Mouse (Mus musculus) limb, embryonic 12.5 days (tissue): ENCODE data around the gene Zswim7. TPM values are rescaled to one million over a fixed set of nuclear protein-coding genes. Genes with fewer than 3 reads are reported as not detected.

Source experiments
- ATAC-seq: fragments of 200-750 bp; cut with Nextera tagmentation; 2 replicates; pipeline ENCODE4 v1.8.0; 2017; ENCODE audit warnings: low read depth, moderate TSS enrichment; ENCODE audit not compliant: insufficient number of reproducible peaks, insufficient read depth, low FRiP score, low TSS enrichment
- H3K27ac ChIP-seq: fragments of 300-500 bp; sonication (generic); 2 replicates; pipeline ENCODE4 v1.5.1; 2016; ENCODE audit warnings: mild to moderate bottlenecking, moderate library complexity
- H3K27me3 ChIP-seq: fragments of 300-500 bp; sonication (generic); 2 replicates; pipeline ENCODE4 v1.6.1; 2016; ENCODE audit warnings: mild to moderate bottlenecking, moderate library complexity
- H3K36me3 ChIP-seq: fragments of 300-500 bp; sonication (generic); 2 replicates; pipeline ENCODE4 v1.6.1; 2016; ENCODE audit warnings: mild to moderate bottlenecking, moderate library complexity
- H3K4me1 ChIP-seq: fragments of 300-500 bp; sonication (generic); replicated peaks from 2 replicates; pipeline ENCODE4 v1.6.1; 2016
- H3K4me2 ChIP-seq: fragments of 300-500 bp; sonication (generic); 2 replicates; pipeline ENCODE4 v1.6.1; 2016; ENCODE audit warnings: mild to moderate bottlenecking, moderate library complexity
- H3K4me3 ChIP-seq: fragments of 300-500 bp; sonication (generic); replicated peaks from 2 replicates; pipeline ENCODE4 v1.5.1; 2016; ENCODE audit warnings: mild to moderate bottlenecking
- H3K9ac ChIP-seq: fragments of 300-500 bp; sonication (generic); replicated peaks from 2 replicates; pipeline ENCODE4 v1.6.1; 2016; ENCODE audit warnings: mild to moderate bottlenecking, moderate library complexity
- H3K9me3 ChIP-seq: fragments of 300-500 bp; sonication (generic); 2 replicates; pipeline ENCODE4 v1.6.1; 2016; ENCODE audit warnings: mild to moderate bottlenecking, moderate library complexity
- WGBS: fragments of 180-500 bp; shearing (Covaris S2); methylation state at CpG from one replicate; pipeline ENCODE4 v1.1.7; 2016; 5-methylcytosine and 5-hydroxymethylcytosine counted together
- polyA plus RNA-seq: library from polyadenylated mRNA; unstranded; fragments of >200 nt; fragmentation: Nextera tagmentation; extraction: Ambion mirVana; gene quantifications from 2 replicates; pipeline ENCODE4 v1.2.1, GENCODE M21; 2016

The Zswim7 gene
- polyA plus RNA-seq: 23.7 and 25.8 TPM in 2 replicates

DNA sequence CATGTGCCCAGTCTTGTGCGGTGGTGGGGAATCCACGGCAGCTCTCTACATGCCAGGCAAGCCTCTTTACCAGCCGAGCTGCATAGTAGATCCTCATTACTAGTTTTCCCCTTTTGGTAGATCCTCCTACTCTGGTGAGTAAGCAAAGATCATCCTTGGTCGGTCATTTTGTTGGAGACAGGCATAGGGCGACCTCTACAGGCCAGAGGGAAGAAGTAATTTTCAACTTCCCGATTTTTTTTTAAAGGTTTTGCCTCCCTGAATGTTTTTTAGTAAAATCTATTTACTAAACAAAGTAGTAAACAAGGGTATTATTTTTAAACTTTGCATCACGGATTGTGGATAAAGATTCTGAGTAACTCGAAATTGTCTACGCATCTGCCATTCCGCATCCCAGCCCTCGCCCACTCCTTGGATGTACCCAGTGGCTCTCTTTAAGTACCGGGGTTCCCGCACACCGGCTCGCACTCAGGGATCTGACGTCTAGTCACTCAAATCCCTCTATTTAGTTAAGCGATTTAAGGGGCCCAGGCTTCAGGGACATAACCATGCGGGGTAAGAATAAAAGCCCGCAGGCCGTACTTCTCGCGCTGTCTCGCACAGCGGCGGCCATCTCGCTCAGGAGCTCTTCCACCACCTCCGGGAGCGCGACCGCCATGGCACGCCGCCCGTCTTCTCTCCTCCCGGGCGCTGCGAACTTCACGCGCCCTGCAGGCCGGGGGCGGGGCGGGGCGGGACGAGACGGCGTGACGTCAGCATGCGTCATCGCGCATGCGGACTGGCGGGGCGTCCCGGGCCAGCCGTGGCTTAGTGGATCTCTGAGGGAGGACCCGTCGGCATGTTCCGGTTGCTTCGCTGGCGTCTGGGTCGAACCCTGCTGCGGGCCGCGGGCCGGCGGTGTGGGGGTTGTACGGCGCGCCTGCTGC, at the start of gene Zswim7, which contains the start of gene Ttc19:
Gene Zswim7, minus strand, starts transcription at position 701 of the 926 bp plus-strand sequence.
Gene Ttc19, plus strand, starts transcription at position 799 of the 926 bp plus-strand sequence.
- Histone ChIP-seq H3K27ac (peak within 1 kb of the TSS; percentile 86), H3K36me3 (peaks cover 15% of the 10 kb centered on the region), H3K9ac (peak within 1 kb of the TSS; percentile 79), H3K4me3 (peak within 1 kb of the TSS; percentile 94), H3K9me3 (no peaks in the 10 kb centered on the region), H3K4me1 (peaks cover 8% of the 10 kb centered on the region), H3K27me3 (no peaks in the 10 kb centered on the region), H3K4me2 (peak within 1 kb of the TSS; percentile 76)
- ATAC-seq: peak; percentile 87
- under 1% methylated on average over 68 of the region's 68 CpGs for WGBS

DNA sequence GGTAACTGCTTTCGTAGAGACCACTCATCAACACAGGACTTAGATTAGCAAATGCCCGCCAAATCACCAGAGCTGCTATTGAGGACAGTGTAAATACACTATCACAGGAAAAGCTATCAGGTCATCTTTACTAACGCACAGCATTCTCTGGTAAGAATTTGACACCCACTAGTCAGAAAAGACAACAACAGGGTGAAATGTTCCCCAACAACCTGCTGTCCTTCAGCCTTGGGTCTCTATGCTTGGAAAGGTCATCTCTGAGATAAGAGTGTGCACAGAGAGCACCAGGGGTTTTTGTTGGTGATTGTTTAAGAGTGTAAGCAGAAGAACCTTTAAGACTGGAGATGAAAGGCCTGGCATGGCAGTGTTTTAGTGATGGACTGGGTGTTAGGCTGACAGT, 42.5 kb upstream of the Zswim7 start:
- Histone ChIP-seq H3K4me2 (no peak overlapping the region), H3K4me1 (no peaks in the 10 kb centered on the region), H3K9me3 (no peaks in the 10 kb centered on the region), H3K27me3 (no peaks in the 10 kb centered on the region), H3K27ac (no peak overlapping the region), H3K4me3 (no peak overlapping the region), H3K36me3 (peaks cover 95% of the 10 kb centered on the region), H3K9ac (no peak overlapping the region)
- WGBS: 83% methylated on average over 3 of the region's 3 CpGs
- no peak for ATAC-seq

DNA sequence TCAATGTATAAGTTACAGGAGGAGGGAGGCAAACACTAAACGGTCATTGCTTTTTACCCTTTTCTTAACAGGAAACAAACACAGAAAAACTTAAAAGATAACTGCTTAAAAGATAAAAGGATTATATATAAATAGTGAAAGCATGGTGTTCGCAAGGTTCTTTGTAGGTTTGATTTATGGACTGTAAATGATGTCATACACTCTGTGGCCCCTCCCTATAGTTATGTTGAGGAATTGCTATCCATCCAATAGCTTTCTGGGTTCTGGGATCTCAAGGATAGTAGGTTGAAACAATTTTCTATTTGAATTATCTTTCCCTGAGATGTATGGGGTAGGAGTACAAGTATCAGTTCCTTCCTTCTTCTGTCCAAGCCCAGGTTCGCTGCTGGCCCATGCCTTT, 38.9 kb upstream of the Zswim7 start:
- 89% methylated on average over 3 of the region's 3 CpGs for WGBS
- peaks cover 95% of the 10 kb centered on the region for H3K36me3 ChIP-seq

DNA sequence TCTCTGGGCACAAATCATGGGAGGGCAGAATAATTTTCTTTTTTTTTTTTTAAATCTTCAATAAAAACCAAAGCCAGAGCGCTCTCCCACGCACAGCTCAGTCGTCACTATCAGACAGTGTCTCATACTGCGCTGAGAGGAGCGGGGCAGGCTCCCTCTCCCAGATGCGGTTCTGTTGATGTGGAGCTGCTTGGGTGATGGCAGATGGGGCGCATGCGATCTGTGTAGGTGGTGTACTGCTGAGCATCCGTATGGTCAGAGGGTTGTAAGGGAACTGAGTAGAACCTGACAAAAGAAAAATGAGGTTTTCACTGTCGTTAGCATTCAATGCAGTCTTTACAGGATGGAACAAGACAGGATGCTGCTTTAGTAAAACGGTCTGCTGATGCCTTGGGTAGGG, 36.6 kb upstream of the Zswim7 start:
- no peak for ATAC-seq
- Histone ChIP-seq H3K4me1 (no peaks in the 10 kb centered on the region), H3K4me3 (no peak overlapping the region), H3K36me3 (peaks cover 97% of the 10 kb centered on the region), H3K27ac (no peak overlapping the region), H3K9ac (no peak overlapping the region), H3K27me3 (no peaks in the 10 kb centered on the region), H3K9me3 (no peaks in the 10 kb centered on the region), H3K4me2 (no peak overlapping the region)
- 90% methylated on average over 11 of the region's 11 CpGs for WGBS

More for the DNA sequence above, 38.9 kb upstream of the Zswim7 start:
- Histone ChIP-seq H3K9me3 (no peaks in the 10 kb centered on the region), H3K4me2 (no peak overlapping the region), H3K27me3 (no peaks in the 10 kb centered on the region), H3K27ac (no peak overlapping the region), H3K4me1 (no peaks in the 10 kb centered on the region), H3K4me3 (no peak overlapping the region), H3K9ac (no peak overlapping the region)
- no peak for ATAC-seq

DNA sequence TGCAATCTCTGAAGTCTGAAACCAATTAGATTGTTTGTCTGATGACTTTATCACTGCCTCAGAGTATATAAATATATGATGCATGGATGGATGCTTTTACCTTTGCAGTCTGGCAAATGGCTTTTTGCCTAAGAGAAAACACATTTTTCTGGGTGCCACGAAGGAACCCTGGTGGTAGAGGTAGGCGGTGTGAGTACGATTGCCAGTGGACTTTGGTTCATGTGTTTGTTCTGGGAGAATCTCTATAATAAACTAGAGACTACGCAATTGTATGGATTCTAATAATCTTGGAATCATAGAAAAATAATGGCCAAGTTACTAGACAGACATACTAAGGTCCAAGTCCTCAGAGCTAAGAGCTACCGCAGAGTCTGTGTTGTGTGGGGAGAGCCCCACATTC, 33.8 kb upstream of the Zswim7 start:
- no peak overlapping the region for H3K4me2 ChIP-seq
- no peak for ATAC-seq
- 92% methylated on average over 5 of the region's 5 CpGs for WGBS

DNA sequence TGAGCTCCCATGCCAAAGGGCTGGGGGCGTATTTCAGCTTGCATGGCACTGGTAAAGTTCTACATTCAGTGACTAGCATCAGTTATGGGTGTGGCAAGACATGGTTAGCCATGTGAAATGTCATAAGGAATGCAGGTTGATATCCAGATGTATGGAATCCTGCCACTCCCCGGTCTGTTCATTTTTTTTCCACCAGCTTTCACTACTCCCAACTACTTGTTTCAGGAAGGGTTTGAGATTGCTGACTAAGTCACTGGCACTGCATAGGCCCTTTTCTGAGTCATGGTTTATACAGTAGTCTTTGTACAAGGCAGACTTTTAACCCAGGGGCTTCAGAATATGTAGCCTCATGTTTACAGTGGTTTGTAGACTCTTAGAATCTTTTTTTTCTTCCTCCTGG, 28.1 kb upstream of the Zswim7 start:
- peaks cover 58% of the 10 kb centered on the region for H3K36me3 ChIP-seq
- WGBS: 94% methylated on average over 2 of the region's 2 CpGs
- no peak overlapping the region for H3K4me3 ChIP-seq
- no peak overlapping the region for H3K4me2 ChIP-seq
- H3K4me1 ChIP-seq: no peaks in the 10 kb centered on the region
- no peaks in the 10 kb centered on the region for H3K9me3 ChIP-seq
- no peak for ATAC-seq
- no peak overlapping the region for H3K27ac ChIP-seq
- H3K27me3 ChIP-seq: no peaks in the 10 kb centered on the region
- no peak overlapping the region for H3K9ac ChIP-seq

More for the DNA sequence above, 33.8 kb upstream of the Zswim7 start:
- H3K9me3 ChIP-seq: no peaks in the 10 kb centered on the region
- H3K4me3 ChIP-seq: no peak overlapping the region
- H3K27me3 ChIP-seq: no peaks in the 10 kb centered on the region
- H3K27ac ChIP-seq: no peak overlapping the region
- H3K36me3 ChIP-seq: peaks cover 81% of the 10 kb centered on the region
- H3K4me1 ChIP-seq: no peaks in the 10 kb centered on the region
- no peak overlapping the region for H3K9ac ChIP-seq

DNA sequence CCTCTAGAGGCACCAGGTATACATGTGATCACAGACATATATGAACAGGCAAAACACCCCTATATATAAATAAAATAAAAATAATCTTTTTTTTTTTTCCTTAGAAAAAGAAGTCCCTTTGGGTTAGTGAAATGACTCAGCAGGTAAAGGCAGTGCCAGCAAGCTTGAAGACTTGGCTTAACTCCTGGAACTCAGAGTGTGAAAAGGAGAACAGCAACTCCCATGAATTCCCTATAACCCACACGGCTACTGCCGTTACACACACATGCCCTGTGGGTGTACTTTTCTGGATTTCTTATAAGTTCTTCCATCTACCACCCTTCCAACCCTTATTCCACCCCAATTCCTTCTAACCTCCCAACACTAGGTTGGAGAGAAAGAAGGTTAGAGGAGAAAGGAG, 24.7 kb upstream of the Zswim7 start:
- Histone ChIP-seq H3K9ac (no peak overlapping the region), H3K27me3 (no peaks in the 10 kb centered on the region), H3K4me3 (no peak overlapping the region), H3K27ac (no peak overlapping the region), H3K4me1 (no peaks in the 10 kb centered on the region), H3K9me3 (no peaks in the 10 kb centered on the region), H3K4me2 (no peak overlapping the region), H3K36me3 (peaks cover 35% of the 10 kb centered on the region)
- ATAC-seq: no peak
- 90% methylated on average over 2 of the region's 2 CpGs for WGBS

DNA sequence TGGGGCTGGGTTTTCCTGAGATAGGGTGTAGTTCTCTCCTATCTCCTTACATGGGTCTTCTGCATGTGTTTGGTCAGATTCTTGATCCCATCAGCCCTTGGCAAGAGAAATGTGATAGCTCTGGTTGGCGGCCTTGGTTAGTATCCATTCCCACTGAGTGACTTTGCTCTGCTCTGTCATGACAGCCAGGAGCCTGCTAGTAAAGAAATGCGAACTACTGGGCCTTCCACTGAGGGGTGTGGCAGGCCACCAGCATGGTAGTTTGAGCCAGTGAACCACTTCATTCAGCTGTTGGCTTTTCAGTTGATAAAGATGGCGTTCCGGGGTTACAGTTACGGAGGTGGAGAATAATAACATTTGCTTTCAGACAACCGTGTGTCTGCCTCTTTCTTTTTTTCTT, 17.7 kb upstream of the Zswim7 start:
- ATAC-seq: no peak
- no peaks in the 10 kb centered on the region for H3K27me3 ChIP-seq
- WGBS: 87% methylated on average over 6 of the region's 6 CpGs

DNA sequence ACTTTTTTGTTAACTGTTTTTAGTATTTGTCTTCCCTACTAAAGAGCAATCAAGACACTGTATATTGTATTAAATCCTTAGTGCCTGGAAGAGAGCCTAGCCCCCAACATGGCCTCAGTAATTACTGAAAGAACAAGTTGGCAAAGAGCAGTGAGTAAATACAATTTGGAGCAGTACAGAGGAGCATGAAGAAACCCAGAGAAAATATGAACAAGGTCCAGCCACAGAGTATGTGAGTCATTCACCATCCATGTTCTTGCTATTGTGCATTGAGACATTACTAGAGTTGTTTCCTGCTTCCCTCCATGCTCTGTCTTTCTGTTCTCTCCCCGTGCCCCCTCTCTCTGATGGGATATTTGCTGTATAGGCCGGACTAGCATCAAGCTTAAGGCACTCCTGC, 12.9 kb upstream of the Zswim7 start:
- no peak for ATAC-seq
- H3K27ac ChIP-seq: no peak overlapping the region
- H3K9me3 ChIP-seq: no peaks in the 10 kb centered on the region
- WGBS: 83% methylated on average over 2 of the region's 2 CpGs
- H3K4me1 ChIP-seq: no peaks in the 10 kb centered on the region
- H3K4me2 ChIP-seq: no peak overlapping the region
- H3K36me3 ChIP-seq: peaks cover 68% of the 10 kb centered on the region
- no peaks in the 10 kb centered on the region for H3K27me3 ChIP-seq
- no peak overlapping the region for H3K4me3 ChIP-seq
- H3K9ac ChIP-seq: no peak overlapping the region

More for the DNA sequence above, 17.7 kb upstream of the Zswim7 start:
- H3K4me2 ChIP-seq: no peak overlapping the region
- H3K36me3 ChIP-seq: peaks cover 43% of the 10 kb centered on the region
- H3K4me3 ChIP-seq: no peak overlapping the region
- no peaks in the 10 kb centered on the region for H3K4me1 ChIP-seq
- H3K27ac ChIP-seq: no peak overlapping the region
- H3K9me3 ChIP-seq: no peaks in the 10 kb centered on the region
- no peak overlapping the region for H3K9ac ChIP-seq

DNA sequence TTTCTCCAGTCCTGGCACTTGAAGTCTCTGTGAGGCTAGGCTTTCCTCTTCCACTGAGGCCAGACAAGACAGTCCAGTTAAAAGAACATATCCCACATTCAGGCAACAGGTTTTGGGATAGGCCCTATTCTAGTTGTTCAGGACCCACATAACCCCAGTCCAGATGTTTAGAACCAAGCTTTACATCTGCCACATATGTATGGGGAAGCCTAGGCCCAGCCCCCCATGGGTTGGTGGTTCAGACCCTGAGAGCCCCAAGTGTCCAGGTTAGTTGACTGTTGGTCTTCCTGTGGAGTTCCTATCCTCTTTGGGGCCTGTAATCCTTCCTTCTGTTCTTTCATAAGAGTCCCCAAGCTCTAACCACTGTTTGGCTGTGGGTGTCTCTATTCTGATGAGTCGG, 6.5 kb upstream of the Zswim7 start:
- Histone ChIP-seq H3K9me3 (no peaks in the 10 kb centered on the region), H3K27ac (no peak overlapping the region), H3K4me1 (0 out of 2 replicates have a peak, but pooled peaks cover 3% of the 10 kb centered on the region), H3K9ac (no peak overlapping the region), H3K4me2 (no peak overlapping the region), H3K36me3 (peaks cover 60% of the 10 kb centered on the region), H3K27me3 (no peaks in the 10 kb centered on the region), H3K4me3 (no peak overlapping the region)
- WGBS: 100% methylated on average over 1 of the region's 1 CpGs
- no peak for ATAC-seq

DNA sequence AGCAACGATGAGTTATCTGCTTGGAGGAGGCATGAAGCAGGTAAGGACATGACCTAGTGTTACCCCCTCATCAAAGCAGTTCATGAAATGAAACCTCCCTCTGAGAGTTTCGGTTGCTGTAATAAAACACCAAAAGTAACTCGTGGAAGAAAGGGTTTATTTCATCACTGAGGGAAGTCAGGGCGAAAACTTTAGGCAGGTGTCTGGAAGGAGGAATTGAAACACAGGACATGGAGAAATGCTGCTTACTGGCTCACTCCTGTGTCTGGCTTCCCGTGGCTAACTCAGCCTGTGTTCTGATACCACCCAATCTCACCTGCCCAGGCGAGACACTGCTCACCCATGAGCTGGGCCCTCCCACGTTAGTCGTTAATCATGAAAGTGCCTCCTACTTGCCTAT, 3.8 kb upstream of the Zswim7 start:
- Histone ChIP-seq H3K9ac (no peak overlapping the region), H3K27ac (no peak overlapping the region), H3K4me2 (no peak overlapping the region), H3K27me3 (no peaks in the 10 kb centered on the region), H3K36me3 (peaks cover 51% of the 10 kb centered on the region), H3K4me3 (no peak overlapping the region), H3K4me1 (peaks cover 8% of the 10 kb centered on the region), H3K9me3 (no peaks in the 10 kb centered on the region)
- ATAC-seq: no peak
- WGBS: 70% methylated on average over 8 of the region's 8 CpGs
